Mouse (Mus musculus) kidney, embryonic 14.5 days (tissue): ENCODE measurements at regions not wholly inside any gene's neighbourhood (a gene's known extent, or its start where the extent isn't known, plus 50 kb on each side); places are given as distances from the start of the nearest gene placed in this dataset.

Source experiments
- ATAC-seq: fragments of 200-750 bp; cut with Nextera tagmentation; 2 replicates; pipeline ENCODE4 v1.8.0; 2017; ENCODE audit warnings: moderate number of reproducible peaks, mild to moderate bottlenecking, moderate TSS enrichment, moderate library complexity; ENCODE audit not compliant: low FRiP score, low TSS enrichment
- H3K27ac ChIP-seq: fragments of 300-500 bp; sonication (generic); 2 replicates; pipeline ENCODE4 v1.5.1; 2014; ENCODE audit warnings: low read depth, mild to moderate bottlenecking, low read length, moderate library complexity, mixed read lengths
- H3K27me3 ChIP-seq: fragments of 300-500 bp; sonication (generic); 2 replicates; pipeline ENCODE4 v1.6.1; 2014; ENCODE audit warnings: mild to moderate bottlenecking, low read length; ENCODE audit not compliant: control insufficient read depth, insufficient read depth
- H3K36me3 ChIP-seq: fragments of 300-500 bp; sonication (generic); 2 replicates; pipeline ENCODE4 v1.6.1; 2014; ENCODE audit warnings: low read length, mixed read lengths; ENCODE audit not compliant: control insufficient read depth, insufficient read depth
- H3K4me1 ChIP-seq: fragments of 300-500 bp; sonication (generic); 2 replicates; pipeline ENCODE4 v1.6.1; 2014; ENCODE audit warnings: low read length, mixed read lengths; ENCODE audit not compliant: control insufficient read depth, insufficient read depth
- H3K4me2 ChIP-seq: fragments of 300-500 bp; sonication (generic); replicated peaks from 2 replicates; pipeline ENCODE4 v1.6.1; 2014; ENCODE audit warnings: low read depth, mild to moderate bottlenecking, low read length
- H3K4me3 ChIP-seq: fragments of 300-500 bp; sonication (generic); 2 replicates; pipeline ENCODE4 v1.5.1; 2014; ENCODE audit warnings: mild to moderate bottlenecking, low read length
- H3K9ac ChIP-seq: fragments of 300-500 bp; sonication (generic); 2 replicates; pipeline ENCODE4 v1.6.1; 2014; ENCODE audit warnings: low read depth, mild to moderate bottlenecking, low read length, moderate library complexity
- H3K9me3 ChIP-seq: fragments of 300-500 bp; sonication (generic); 2 replicates; pipeline ENCODE4 v1.6.1; 2016; ENCODE audit warnings: low read length; ENCODE audit not compliant: control insufficient read depth
- WGBS: fragments of 180-500 bp; shearing (Covaris S2); extraction: QIAGEN DNeasy Blood & Tissue Kit; methylation state at CpG from one replicate; pipeline ENCODE4 v1.1.7; 2014; 5-methylcytosine and 5-hydroxymethylcytosine counted together

DNA sequence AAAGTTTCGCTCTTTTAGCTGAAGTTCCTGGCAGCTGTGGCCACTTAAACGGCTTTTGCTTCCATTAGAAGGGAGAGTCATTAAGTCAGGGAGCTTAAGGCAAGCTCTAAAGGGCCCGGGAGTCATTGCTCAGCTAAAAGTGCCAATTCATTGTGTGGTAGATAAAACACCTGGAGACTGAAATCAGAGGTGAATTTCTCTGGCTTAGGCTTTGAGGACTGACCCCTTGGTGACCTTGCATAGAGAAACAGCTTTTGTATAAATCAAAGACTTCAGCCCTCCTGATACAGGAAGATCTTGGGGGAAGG, 224.1 kb upstream of the Tmem45b start:
- H3K36me3 ChIP-seq, result no peaks in the 10 kb centered on the region
- H3K4me3 ChIP-seq, result peak overlapping the region; percentile 3; the same call in 1 of the 2 replicates
- no peaks in the 10 kb centered on the region for H3K27me3 ChIP-seq
- peak overlapping the region; percentile 24 for H3K4me2 ChIP-seq
- WGBS, result 0% methylated on average over 3 of the region's 3 CpGs
- peaks cover 26% of the 10 kb centered on the region for H3K4me1 ChIP-seq
- no peaks in the 10 kb centered on the region for H3K9me3 ChIP-seq
- ATAC-seq, result no peak
- no peak overlapping the region for H3K9ac ChIP-seq
- peak overlapping the region; percentile 45; the same call in 1 of the 2 replicates for H3K27ac ChIP-seq

DNA sequence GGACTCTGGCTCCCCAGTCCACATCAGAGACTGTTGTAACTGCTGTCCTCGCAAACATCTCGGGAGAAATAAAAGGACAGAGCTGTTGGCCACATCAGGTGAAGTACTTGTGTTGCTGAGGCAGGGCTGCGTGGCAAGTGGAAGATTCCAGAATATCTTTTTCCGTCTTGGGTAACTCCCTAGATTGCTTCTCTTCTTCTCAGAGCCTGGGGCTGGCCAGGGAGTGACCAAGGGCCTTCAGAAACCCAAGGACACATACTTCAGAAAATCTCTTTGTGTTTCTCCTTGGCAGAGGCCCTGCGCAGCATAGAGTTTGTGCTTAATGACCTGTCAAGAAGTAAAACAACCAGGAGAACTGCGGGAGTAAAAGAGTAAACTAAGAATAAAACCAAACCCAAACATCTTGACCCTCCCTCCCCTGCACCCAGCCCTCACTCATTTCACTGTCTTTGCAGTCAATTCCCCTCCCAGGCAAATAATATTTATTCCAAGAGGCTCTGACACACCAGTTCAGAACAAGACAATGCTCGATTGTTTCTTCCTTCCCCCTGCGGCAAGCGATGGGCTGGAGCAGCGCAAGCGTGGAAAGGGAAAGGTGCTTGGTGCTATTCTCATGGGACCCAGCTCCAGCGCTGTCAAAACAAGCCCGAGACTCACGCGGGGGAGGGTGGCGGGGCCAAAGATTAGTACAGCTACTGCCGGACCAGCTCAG, 223.6 kb upstream of the Tmem45b start:
- ATAC-seq, result peak; percentile 51
- H3K4me3 ChIP-seq, result peak overlapping the region; percentile 3; the same call in 1 of the 2 replicates

DNA sequence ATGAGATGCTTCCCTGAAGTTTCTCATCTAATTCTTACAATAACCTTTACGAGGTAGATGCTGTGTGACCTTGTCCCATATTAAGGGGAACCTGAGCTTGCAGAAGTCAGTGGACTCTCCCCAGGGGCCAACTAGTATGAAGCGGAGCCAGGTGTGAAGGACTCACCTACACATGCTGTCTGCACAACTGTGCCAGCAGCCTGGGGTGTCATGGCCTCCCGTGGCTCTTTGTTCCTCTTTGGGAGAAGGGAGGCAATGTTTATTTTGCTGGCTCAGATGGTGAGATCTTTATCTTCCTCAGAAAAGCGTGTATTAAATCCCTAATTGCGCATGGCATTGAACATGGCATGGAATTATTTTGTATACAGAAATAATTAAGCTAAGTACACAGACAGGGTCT, 222.2 kb upstream of the Tmem45b start:
- Histone ChIP-seq H3K27me3 (no peaks in the 10 kb centered on the region), H3K36me3 (no peaks in the 10 kb centered on the region), H3K4me1 (peaks cover 35% of the 10 kb centered on the region), H3K4me3 (no peak overlapping the region), H3K9ac (no peak overlapping the region), H3K9me3 (no peaks in the 10 kb centered on the region), H3K27ac (no peak overlapping the region), H3K4me2 (no peak overlapping the region)
- 67% methylated on average over 5 of the region's 5 CpGs for WGBS
- ATAC-seq, result no peak

More for the DNA sequence above, 223.6 kb upstream of the Tmem45b start:
- 8% methylated on average over 17 of the region's 17 CpGs for WGBS
- peak overlapping the region; percentile 24 for H3K4me2 ChIP-seq
- peaks cover 29% of the 10 kb centered on the region for H3K4me1 ChIP-seq
- no peak overlapping the region for H3K9ac ChIP-seq
- H3K27ac ChIP-seq, result peak overlapping the region; percentile 45; the same call in 1 of the 2 replicates
- no peaks in the 10 kb centered on the region for H3K36me3 ChIP-seq
- H3K9me3 ChIP-seq, result no peaks in the 10 kb centered on the region
- no peaks in the 10 kb centered on the region for H3K27me3 ChIP-seq

DNA sequence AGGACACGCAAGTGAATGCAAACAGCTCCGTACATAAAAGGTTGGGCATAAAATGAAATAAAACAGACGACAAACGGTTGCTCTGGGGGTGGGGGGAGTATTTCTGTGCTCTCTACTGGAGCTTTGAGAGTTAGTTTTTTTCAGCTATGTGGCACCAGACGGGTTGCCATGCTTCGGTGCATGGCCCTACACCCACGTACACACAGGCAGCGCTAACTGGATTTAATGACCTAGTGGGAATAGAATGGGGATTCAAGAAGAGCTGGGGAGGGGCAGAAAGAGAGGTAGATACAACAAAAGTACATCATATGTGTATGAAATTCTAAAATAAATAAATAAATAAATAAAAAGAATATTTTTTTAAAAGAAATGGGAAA, 220.5 kb upstream of the Tmem45b start:
- H3K4me2 ChIP-seq, result no peak overlapping the region
- no peaks in the 10 kb centered on the region for H3K9me3 ChIP-seq
- 51% methylated on average over 8 of the region's 8 CpGs for WGBS
- no peaks in the 10 kb centered on the region for H3K36me3 ChIP-seq
- no peak overlapping the region for H3K27ac ChIP-seq
- H3K4me3 ChIP-seq, result no peak overlapping the region
- no peak overlapping the region for H3K9ac ChIP-seq
- peaks cover 35% of the 10 kb centered on the region for H3K4me1 ChIP-seq
- ATAC-seq, result no peak
- H3K27me3 ChIP-seq, result no peaks in the 10 kb centered on the region

DNA sequence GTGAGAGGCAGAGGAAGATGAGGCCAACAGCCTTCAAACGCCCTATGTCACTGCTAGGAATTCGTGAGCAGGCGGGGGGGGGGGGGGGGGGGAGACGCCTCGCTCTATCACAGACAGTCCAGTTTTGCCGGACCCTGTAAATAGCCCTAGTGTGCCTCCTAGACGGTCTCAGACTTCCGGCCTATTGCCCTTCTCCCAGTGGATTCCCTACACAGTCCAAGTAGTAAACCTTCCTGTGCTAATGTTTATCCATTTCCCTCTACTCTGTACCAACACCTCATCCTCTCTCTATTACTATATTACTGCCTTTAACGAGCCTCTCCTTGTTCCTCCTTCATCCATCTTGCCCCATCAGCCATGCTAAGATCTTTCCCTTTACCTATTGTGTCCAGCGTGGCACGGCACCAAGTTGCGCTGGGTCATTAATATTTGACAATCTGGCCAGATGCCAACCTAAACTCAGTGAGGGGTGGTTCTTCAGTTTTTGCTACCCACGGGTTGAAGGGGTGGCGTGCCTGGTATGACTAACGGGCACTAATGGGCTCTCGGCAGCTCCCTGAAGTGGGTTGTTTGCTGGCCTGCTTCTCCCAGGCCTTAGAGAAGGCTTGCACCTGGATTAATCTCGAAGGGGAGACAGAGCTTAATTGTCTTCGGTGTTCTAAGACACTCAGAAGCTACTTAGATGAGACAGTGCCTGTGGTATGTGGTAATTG, 220.0 kb upstream of the Tmem45b start:
- H3K4me3 ChIP-seq, result no peak overlapping the region
- peaks cover 35% of the 10 kb centered on the region for H3K4me1 ChIP-seq
- no peaks in the 10 kb centered on the region for H3K9me3 ChIP-seq
- WGBS, result 25% methylated on average over 17 of the region's 18 CpGs
- no peak overlapping the region for H3K9ac ChIP-seq
- 0 out of 2 replicates have a peak overlapping the region, but pooled peaks have one; percentile 1 for H3K4me2 ChIP-seq
- ATAC-seq, result 0 out of 2 replicates have a peak, but pooled peaks have one; percentile 32
- H3K27me3 ChIP-seq, result no peaks in the 10 kb centered on the region
- H3K27ac ChIP-seq, result no peak overlapping the region
- H3K36me3 ChIP-seq, result no peaks in the 10 kb centered on the region

DNA sequence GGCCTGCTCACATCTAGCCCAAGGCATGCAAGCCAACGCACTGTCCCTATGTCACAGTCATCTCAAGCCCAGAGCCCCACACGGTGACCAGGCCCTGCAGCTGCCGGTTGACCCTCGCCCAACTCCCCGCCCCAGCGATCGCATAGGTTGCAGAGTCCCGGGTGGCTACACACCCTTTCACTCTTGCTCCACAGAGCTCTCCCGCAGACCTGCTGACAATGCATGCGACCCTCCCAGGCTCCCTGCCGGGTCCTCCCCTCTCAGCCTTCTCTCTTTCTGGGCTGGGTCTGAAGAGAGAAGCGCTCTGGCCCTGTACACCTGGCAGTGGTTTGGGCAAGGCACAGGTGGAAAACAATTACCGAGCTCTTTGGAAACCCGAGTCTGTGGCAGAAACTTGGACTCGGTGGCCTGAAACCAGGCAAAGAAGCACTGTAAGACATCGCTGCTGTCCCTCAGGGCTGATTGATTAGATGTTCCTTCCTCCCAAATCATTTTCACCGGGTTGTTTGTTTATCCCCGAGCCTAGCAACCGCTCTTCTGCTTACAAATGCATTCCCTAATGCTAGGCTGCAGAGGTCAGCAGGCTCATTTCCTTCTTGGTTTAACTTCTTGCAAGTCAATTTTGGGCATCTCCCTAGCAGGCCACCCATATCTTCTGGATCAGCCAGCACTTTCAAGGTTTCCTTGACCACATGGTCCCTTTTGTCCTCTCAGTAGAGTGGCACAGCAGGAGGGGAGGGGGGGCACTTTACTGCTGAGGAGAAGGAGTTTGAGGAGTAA, 219.2 kb upstream of the Tmem45b start:
- ATAC-seq, result peak; percentile 43; the same call in 1 of the 2 replicates
- H3K27ac ChIP-seq, result 0 out of 2 replicates have a peak overlapping the region, but pooled peaks have one; percentile 24
- no peak overlapping the region for H3K4me3 ChIP-seq
- WGBS, result 6% methylated on average over 19 of the region's 19 CpGs
- H3K4me2 ChIP-seq, result peak overlapping the region; percentile 1; the same call in 1 of the 2 replicates
- H3K9me3 ChIP-seq, result no peaks in the 10 kb centered on the region
- H3K9ac ChIP-seq, result no peak overlapping the region
- H3K4me1 ChIP-seq, result peaks cover 28% of the 10 kb centered on the region
- H3K27me3 ChIP-seq, result no peaks in the 10 kb centered on the region
- no peaks in the 10 kb centered on the region for H3K36me3 ChIP-seq

DNA sequence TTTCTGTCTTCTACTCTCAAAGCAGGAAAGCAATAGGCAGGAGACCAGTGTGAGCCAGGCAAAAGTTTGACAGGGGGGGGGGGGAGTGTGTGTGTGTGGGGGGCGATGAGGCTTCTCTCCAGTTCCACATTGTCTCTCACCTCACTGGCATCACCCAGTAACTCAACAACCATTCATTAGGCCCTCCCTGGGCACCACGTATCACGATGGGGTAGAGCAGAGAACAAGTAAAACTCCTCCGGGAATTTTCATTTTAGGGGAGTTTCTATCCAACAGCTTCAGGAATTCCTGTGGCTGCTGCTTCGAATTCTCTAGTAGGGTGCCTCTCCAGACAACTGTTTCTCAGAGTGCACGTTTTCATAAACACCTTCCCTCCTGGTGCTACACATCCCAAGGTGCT, 218.6 kb upstream of the Tmem45b start:
- H3K36me3 ChIP-seq, result no peaks in the 10 kb centered on the region
- no peaks in the 10 kb centered on the region for H3K9me3 ChIP-seq
- H3K27me3 ChIP-seq, result no peaks in the 10 kb centered on the region
- H3K9ac ChIP-seq, result no peak overlapping the region
- 36% methylated on average over 6 of the region's 6 CpGs for WGBS
- no peak overlapping the region for H3K4me3 ChIP-seq
- no peak overlapping the region for H3K27ac ChIP-seq
- no peak overlapping the region for H3K4me2 ChIP-seq
- peaks cover 25% of the 10 kb centered on the region for H3K4me1 ChIP-seq
- ATAC-seq, result no peak

DNA sequence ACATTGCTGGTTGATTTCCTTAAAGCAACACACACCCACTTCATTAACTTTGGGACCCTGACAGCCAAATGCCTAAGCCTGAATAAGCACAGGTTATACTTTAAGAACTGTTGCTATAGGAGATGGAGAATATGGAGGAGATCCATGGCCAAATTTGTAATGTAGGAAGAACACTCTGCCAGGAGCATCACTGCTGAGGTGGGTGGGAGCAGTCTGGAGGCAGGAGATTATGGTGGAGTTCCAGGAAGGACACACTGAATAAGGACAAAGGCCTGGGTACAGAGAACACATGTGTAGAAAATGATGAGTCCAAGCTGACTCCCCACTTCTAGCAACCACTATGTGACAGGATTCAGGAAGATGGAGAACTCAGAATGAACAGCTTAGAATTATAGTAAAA, 212.9 kb upstream of the Tmem45b start:
- 0 out of 2 replicates have a peak, but pooled peaks cover 1% of the 10 kb centered on the region for H3K4me1 ChIP-seq
- H3K9me3 ChIP-seq, result no peaks in the 10 kb centered on the region
- H3K9ac ChIP-seq, result no peak overlapping the region
- no peak overlapping the region for H3K27ac ChIP-seq
- H3K27me3 ChIP-seq, result no peaks in the 10 kb centered on the region
- ATAC-seq, result no peak
- H3K4me3 ChIP-seq, result no peak overlapping the region
- H3K36me3 ChIP-seq, result no peaks in the 10 kb centered on the region
- no peak overlapping the region for H3K4me2 ChIP-seq

DNA sequence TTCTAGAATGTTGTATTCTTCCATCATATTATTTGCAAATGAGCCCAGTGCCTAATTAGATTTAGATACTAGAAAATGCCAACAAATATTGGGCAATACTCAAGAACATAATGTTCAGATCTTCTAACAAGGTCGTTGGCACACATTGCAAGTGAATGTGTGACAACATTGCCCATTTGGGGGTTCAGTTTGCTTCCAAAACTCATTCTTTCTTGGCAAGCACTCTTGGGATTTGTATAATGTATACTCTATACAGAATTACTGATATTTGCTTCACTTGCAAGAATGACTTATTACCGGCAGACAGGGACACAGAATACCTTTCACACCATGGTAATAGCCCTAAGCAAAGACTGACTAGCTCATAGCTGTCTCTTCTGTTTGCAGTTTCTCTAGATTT, 194.8 kb upstream of the Tmem45b start:
- no peak overlapping the region for H3K4me3 ChIP-seq
- H3K9me3 ChIP-seq, result no peaks in the 10 kb centered on the region
- H3K36me3 ChIP-seq, result no peaks in the 10 kb centered on the region
- no peak overlapping the region for H3K27ac ChIP-seq
- no peak for ATAC-seq
- 78% methylated on average over 2 of the region's 2 CpGs for WGBS
- no peak overlapping the region for H3K9ac ChIP-seq
- no peaks in the 10 kb centered on the region for H3K4me1 ChIP-seq
- no peaks in the 10 kb centered on the region for H3K27me3 ChIP-seq
- no peak overlapping the region for H3K4me2 ChIP-seq
